In the genomic region with DNA sequence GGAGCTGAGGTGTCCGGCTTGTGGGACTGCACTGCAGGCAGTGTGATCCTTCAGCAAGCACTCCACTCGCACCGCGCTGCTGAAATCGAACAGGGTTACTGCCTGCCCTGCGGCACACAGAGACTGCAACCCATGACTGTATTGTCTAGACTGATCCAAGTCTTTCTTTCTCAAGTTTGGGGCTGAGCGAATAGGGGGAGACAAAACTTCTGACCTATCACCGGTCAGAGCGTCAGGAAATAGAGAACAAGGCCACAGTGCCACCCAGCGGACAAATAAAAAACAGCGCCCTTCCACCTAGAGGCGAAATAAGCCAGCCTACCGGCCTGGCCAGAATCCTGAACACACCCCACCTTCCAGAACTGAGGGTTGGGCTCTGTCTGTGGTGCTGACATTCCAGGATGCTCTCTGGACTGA, we compare ENCODE assay signal across 8 mouse cellular contexts. TPM values are rescaled to one million over a fixed set of nuclear protein-coding genes. Genes with fewer than 3 reads are reported as not detected.
A peak's percentile ranks its signal among the peaks of the same experiment; 100 is the strongest.
DNase-seq lines count a peak whose midpoint lies in the region; ATAC-seq and TF ChIP-seq lines count a peak whose summit lies in the region.

No protein-coding gene starts in this region.

- no peaks in the 10 kb centered on the region for H3K79me2 ChIP-seq in heart, adult 2 months (replicated peaks; ENCODE audit: control insufficient read depth, insufficient read depth, low read length)

- no peak for TF ChIP-seq POLR2A in heart, adult 2 months (IDR thresholded peaks at IDR 0.05; ENCODE audit: insufficient read depth, low read depth, low read length)

- 0 out of 2 replicates have a peak overlapping the region, but pooled peaks have one; percentile 15 for H3K9ac ChIP-seq in embryonic facial prominence, embryonic 14.5 days (ENCODE audit: low read depth, low read length)
- H3K9ac ChIP-seq in heart, adult 2 months (ENCODE audit: low read depth, low read length) = no peak overlapping the region
- no peak overlapping the region for H3K9ac ChIP-seq in limb, embryonic 15.5 days

- H3K27ac ChIP-seq in embryonic facial prominence, embryonic 14.5 days (replicated peaks; ENCODE audit: low read depth, low read length) = no peak overlapping the region
- H3K27ac ChIP-seq in heart, adult 2 months = no peak overlapping the region
- no peak overlapping the region for H3K27ac ChIP-seq in limb, embryonic 15.5 days

- WGBS in embryonic facial prominence, embryonic 14.5 days = 8% methylated on average over 13 of the region's 13 CpGs
- 3% methylated on average over 13 of the region's 13 CpGs for WGBS in heart, adult 2 months
- WGBS in limb, embryonic 15.5 days = 5% methylated on average over 13 of the region's 13 CpGs

- H3K9me3 ChIP-seq in embryonic facial prominence, embryonic 14.5 days (ENCODE audit: control insufficient read depth, low read length) = no peaks in the 10 kb centered on the region
- H3K9me3 ChIP-seq in limb, embryonic 15.5 days = no peaks in the 10 kb centered on the region

- ATAC-seq in embryonic facial prominence, embryonic 14.5 days (ENCODE audit: low read depth) = peak; percentile 84
- ATAC-seq in limb, embryonic 15.5 days (ENCODE audit: insufficient number of reproducible peaks, low FRiP score, low TSS enrichment, low read depth) = peak; percentile 46; the same call in 1 of the 2 replicates

- intact Hi-C loops in heart, adult 2 months (cut with DNase I) = loop anchor here (5.0 kb wide), 2 partner anchors 177 to 483 kb away; no protein-coding TSS in a partner anchor

- H3K4me2 ChIP-seq in embryonic facial prominence, embryonic 14.5 days (ENCODE audit: low read depth, low read length) = peak overlapping the region; percentile 59
- peak overlapping the region; percentile 47 for H3K4me2 ChIP-seq in limb, embryonic 15.5 days

- no peaks in the 10 kb centered on the region for H3K27me3 ChIP-seq in embryonic facial prominence, embryonic 14.5 days (replicated peaks; ENCODE audit: control insufficient read depth, insufficient read depth, low read length)
- H3K27me3 ChIP-seq in heart, adult 2 months (ENCODE audit: control insufficient read depth, insufficient read depth, low read length) = no peaks in the 10 kb centered on the region
- H3K27me3 ChIP-seq in limb, embryonic 15.5 days = no peaks in the 10 kb centered on the region

- 0 out of 2 replicates have a peak, but pooled peaks have one; percentile 19 for TF ChIP-seq EP300 in heart, adult 2 months (IDR thresholded peaks at IDR 0.05; ENCODE audit: insufficient read depth, low read depth, low read length)

- peak; percentile 99 for TF ChIP-seq CTCF in heart, adult 2 months (IDR thresholded peaks at IDR 0.05)

- peaks cover 7% of the 10 kb centered on the region for H3K4me1 ChIP-seq in embryonic facial prominence, embryonic 14.5 days (ENCODE audit: control insufficient read depth, insufficient read depth, low read length)
- H3K4me1 ChIP-seq in heart, adult 2 months (ENCODE audit: control insufficient read depth, insufficient read depth, low read length) = peaks cover 2% of the 10 kb centered on the region; the same call in 1 of the 2 replicates
- peaks cover 15% of the 10 kb centered on the region for H3K4me1 ChIP-seq in limb, embryonic 15.5 days

- peak overlapping the region; percentile 27 for H3K4me3 ChIP-seq in embryonic facial prominence, embryonic 14.5 days (ENCODE audit: low read depth, low read length)
- peak overlapping the region; percentile 44 for H3K4me3 ChIP-seq in heart, adult 2 months
- peak overlapping the region; percentile 19; the same call in 1 of the 2 replicates for H3K4me3 ChIP-seq in limb, embryonic 15.5 days

- peak; percentile 98 for DNase-seq in 3T3-L1 (ENCODE audit: low read depth, low spot score)
- DNase-seq in adrenal gland, postnatal 4 days (ENCODE audit: low spot score in 2 of 2) = peak; percentile 57 to 59
- DNase-seq in embryonic facial prominence, embryonic 14.5 days (ENCODE audit: low spot score) = peak; percentile 90
- DNase-seq in heart, adult 2 months = peak; percentile 78 to 83
- peak; percentile 62 to 87 for DNase-seq in kidney, adult 8-10 months
- DNase-seq in monocyte, adult 2 months (ENCODE audit: low read depth in 1 of 2, low spot score in 2 of 2) = peak; percentile 36 to 54
- peak; percentile 59 to 62 for DNase-seq in spleen, postnatal 36 days (ENCODE audit: low spot score in 2 of 2)

- no peaks in the 10 kb centered on the region for H3K36me3 ChIP-seq in embryonic facial prominence, embryonic 14.5 days (ENCODE audit: control insufficient read depth, insufficient read depth, low read length)
- H3K36me3 ChIP-seq in heart, adult 2 months (ENCODE audit: control insufficient read depth, insufficient read depth, low read length) = no peaks in the 10 kb centered on the region
- no peaks in the 10 kb centered on the region for H3K36me3 ChIP-seq in limb, embryonic 15.5 days

RNA-seq across cellular contexts. Expression of a gene that starts 7.1 kb away (rescaled TPM):
- under 1 TPM; 0.48 to 0.92 TPM for total RNA-seq in adrenal gland, postnatal 4 days (2021)
- 0.18 and 0.53 TPM in 2 replicates for polyA plus RNA-seq in embryonic facial prominence, embryonic 14.5 days (2014; fragmentation: Nextera tagmentation; extraction: Ambion mirVana)
- under 1 TPM; 0.16 to 0.21 TPM for total RNA-seq in heart, adult 2 months (2021)
- 0.55 and 0.76 TPM in 2 replicates for polyA plus RNA-seq in heart, adult 2 months (2012; rRNA removed)
- polyA plus RNA-seq in limb, embryonic 15.5 days (2015; fragmentation: Nextera tagmentation; extraction: Ambion mirVana) = 0.53 and 0.56 TPM in 2 replicates

Comparison
In these comparisons a context has a peak if more than half of its experiments do, and no peak if none do; other contexts are left out.
1. DNase-seq: peak in every context shown above with its lines; median percentile 98 in 3T3-L1; 90 in embryonic facial prominence, embryonic 14.5 days; 80 in heart, adult 2 months; 74 in kidney, adult 8-10 months; 60 in spleen, postnatal 36 days; 58 in adrenal gland, postnatal 4 days; 45 in monocyte, adult 2 months.